Mouse (Mus musculus): ENCODE measurements around the gene Gm20696.

Gm20696 gene

DNA sequence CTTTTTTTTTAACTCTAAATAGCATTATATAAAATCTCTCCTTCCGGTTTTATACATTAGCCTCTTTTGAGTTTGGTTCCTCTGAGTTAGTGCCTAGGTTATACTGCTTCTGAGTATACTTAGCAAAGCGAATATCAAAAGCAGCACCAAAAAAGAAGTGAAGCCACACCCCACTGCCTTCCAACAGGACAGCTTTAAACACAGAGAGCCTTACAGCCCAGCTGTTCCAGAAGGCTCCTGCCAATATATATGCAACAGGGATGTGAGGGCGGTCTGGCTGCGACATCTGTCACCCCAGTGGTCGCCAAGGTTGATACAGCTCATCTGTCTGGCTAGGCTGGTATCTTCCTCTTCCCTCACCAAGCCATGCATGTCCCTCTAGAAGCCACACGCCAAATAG lies 91.0 kb downstream of the Gm20696 start:
- DNase-seq (ENCODE audit: extremely low read depth, insufficient read length, low spot score), result no peak

DNA sequence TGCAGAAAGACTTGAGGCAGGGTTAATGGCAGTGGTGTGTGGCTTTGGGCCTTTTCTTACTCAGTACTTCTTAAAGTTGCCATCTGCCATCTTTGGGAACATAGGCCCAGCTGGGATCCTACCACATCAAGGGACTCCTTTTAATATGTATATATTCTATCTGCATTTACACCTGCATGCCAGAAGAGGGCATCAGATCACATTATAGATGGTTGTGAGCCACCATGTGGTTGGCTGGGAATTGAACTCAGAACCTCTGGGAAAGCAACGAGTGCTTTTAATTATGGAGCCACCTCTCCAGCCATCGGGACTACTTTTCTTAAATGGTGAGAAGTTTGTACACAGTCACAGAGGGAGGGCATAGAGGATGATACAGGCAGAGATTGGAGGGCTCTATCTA lies 93.3 kb downstream of the Gm20696 start:
- no peak for DNase-seq (ENCODE audit: extremely low read depth, insufficient read length, low spot score)

DNA sequence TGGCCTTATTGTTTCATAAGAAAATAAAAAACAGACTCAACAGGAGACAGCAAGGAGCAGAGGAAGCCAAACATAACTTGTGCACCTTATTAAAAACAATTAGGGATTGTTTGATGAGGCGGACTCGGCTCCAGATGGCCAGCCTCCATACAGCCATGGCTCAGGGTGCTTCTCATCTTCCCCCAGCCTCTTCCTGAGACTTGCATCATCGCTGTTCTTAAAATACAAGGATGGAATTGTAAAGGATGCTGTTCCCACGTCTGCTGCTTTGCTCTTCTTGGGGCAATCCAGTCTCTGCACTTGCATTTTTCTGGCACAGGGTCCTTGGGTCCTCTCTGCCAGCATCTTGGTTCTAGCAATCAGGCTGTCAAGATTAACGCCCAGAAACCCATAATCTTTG lies 94.5 kb downstream of the Gm20696 start:
- no peak for DNase-seq (ENCODE audit: extremely low read depth, insufficient read length, low spot score)

DNA sequence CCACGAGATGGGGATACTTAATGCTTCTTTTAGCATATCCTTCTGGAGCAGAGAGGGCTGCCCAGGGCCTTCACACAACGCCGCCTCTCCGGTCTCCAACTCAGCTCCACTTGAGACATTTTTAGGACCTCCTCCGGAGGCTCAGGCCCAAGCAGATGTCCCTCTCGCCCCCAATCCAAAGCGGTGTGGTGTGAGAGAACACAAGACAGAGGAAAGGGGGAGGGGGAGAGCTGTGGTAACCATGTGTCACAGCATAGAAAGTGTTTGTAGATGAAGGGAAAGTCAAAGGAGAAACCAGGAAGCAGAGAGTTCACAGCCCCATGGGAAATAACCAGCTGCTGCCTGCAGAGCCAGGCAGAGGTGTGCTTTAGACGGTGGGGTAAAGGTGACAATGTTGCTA lies 99.7 kb downstream of the Gm20696 start:
- DNase-seq (ENCODE audit: extremely low read depth, insufficient read length, low spot score), result no peak

DNA sequence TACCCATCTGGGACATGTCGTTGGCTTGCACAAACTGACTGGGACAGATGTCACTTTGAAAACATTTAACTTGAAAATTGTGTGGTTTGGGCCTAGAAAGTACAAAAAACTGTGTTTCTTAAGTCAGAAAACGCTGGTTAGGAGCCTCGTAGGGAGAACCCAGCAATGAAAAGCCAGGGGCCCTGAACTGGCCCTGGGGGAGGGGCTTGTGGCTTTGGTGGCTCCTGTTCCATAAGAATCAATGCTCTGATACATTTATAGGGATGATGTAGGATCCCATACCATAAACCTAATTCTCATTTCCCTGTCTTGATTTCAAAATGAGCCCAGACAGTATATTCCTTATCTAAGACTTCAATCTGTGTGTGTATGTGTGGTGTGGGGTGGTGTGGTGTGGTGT lies 101.8 kb downstream of the Gm20696 start:
- DNase-seq (ENCODE audit: extremely low read depth, insufficient read length, low spot score), result no peak

DNA sequence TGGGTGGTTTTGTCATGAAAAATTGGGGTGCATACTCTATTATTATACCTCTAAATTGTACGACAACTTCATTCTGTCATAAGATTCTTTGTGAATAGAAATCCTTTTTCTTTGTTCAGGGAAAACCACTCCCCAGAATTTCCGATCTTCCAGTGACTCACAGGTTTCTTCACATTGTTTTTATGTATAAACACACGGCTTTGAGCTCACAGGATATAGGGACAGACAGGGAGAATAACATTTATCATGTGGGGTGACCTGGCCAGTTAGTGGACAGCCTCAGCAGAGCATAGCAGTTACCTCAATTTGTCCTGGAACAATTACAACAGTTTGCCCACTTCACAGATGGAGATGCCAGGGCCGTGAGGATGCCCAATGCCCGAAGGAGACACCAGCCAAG lies 109.6 kb downstream of the Gm20696 start:
- DNase-seq (ENCODE audit: extremely low read depth, insufficient read length, low spot score), result no peak

DNA sequence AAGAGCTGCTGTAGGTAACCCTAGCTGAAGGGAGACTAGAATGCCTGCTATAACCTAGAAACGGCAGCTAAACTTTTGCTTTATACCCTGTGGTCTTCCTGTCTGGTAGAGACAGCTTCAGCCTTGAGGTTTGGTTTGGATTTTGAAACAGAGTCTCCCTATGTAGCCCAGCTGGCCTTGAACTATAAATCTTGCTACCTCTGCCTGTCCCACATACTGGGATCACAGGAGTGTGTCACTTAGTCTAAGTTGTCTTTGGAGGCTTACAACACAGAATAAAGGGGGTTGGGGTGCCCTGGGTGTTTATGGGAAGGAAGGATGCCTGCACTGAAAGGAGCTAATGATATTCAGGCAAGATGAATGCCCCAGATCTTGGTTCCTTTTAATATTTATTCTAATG lies 113.8 kb downstream of the Gm20696 start:
- no peak for DNase-seq (ENCODE audit: extremely low read depth, insufficient read length, low spot score)

DNA sequence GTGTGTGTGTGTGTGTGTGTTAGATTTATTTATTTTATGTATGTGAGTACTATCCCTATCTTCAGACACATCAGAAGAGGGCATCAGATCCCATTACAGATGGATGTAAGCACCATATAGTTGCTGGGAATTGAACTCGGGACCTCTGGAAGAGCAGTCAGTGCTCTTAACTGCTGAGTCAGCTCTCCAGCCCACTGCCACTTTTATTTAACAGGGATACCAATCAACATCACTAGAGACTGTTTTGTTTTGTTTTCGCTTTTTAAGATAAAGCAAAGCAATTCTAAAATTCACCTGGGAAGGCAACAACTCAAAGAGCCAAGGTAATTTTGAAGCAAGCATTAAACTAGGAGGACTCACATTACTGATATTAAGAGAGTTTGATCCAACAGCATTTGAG lies 120.2 kb downstream of the Gm20696 start:
- DNase-seq (ENCODE audit: extremely low read depth, insufficient read length, low spot score), result no peak

DNA sequence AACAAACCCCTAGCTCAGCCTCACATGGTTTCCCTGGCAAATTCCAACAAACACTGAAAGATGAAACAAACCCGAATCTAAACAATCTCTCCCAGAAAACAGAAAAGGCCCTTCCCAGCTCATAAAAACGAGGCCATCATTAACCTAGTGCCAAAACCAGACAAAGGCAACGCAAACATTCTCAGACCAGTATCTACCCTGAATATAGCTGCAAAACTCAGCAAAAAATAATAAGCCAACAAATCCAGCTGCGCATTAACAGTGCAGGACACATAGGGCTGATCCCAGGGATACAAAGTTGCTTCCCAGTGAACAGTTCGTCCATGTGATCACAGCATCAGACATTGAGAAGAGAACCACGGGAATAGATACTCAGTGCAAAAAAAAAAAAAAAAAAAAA lies 121.2 kb downstream of the Gm20696 start:
- DNase-seq (ENCODE audit: extremely low read depth, insufficient read length, low spot score), result no peak

DNA sequence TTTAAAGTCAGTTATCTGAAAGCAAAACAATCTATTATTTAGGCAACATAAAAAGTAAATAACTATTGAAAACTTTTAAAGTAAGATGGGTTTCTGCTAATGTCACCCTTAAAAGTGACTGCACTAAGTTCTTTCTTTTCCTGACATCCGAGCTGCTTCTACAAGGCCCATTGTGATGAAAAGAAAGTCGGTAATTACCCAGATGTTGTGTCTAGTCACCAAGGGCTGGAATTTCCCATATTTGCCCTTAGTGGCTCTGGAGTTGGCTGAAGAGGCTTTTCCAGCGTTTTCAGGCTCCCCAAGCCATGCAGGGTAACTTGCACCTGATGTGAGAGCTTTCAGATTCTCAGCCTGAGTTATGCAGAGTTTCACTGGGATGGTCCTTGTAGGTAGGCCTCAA lies 125.5 kb downstream of the Gm20696 start:
- no peak for DNase-seq (ENCODE audit: extremely low read depth, insufficient read length, low spot score)

DNA sequence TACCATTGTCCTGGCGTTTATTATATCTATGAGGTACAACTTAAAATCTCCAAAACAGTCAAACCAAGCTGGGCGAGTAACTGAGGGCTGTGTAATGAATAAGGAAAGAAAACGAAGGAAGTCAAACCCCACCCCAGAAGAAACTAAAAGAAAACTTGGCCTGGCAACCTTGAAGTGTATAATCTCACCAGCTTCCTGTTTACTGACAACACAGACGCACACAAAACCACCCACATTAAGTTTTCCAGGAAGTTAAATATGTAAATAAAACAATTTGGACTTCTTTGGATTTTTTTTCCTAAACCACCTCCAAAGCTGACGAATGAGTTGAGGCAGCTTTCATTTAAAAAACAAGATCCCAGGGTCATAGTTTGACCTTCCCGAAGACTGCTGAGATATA lies 125.9 kb downstream of the Gm20696 start:
- DNase-seq (ENCODE audit: extremely low read depth, insufficient read length, low spot score), result no peak

DNA sequence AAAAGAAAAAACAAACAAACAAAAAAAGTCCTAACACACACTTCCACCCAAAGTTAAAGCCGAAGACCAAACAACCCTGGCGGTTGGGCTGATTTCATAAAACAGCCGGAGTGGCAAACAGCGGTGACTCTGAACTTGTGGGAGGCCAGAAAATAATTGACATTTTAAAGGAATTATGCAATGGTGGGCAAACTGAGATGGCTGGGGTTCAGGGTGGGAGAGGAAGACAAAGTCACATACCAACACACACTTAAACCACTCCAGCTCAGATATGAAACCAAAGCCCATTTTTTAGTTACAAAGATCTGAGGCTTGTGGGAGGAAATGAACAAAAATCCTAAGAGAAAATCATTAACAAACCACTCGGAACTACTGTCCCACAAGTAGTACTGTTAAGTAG lies 126.5 kb downstream of the Gm20696 start:
- no peak for DNase-seq (ENCODE audit: extremely low read depth, insufficient read length, low spot score)

DNA sequence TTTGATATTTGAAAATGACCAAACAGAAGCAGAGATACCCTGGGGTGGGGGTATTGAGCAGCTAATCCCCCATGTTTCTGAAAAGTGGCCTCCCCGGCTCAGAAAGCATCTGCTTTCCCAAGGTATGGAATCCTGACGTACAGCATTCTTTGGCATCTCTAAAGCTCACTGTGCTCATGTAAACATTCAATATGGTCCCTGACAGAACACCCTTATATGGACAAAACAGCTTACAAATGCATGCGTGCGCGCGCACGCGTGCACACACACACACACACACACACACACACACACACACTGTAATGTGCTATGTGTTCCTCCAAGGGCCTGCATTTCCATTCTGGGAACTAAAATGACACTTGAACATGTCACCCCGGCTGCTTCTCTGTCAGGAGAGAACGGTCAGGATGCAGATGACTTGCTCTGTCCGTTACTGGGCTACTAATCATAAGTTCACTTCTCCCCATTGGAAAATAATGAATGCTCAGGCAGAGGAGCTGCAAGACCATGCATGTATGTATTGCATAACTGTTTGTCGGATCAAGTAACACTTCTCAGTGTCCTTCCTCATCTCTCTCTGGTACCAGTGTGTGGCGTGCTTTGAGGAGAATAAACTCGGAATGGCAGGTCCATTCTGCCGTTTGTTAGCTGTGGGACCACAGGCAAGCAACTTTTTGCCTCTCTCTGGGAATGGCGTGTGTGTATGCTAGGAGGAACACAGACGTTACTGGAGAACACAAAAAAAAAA lies 128.2 kb downstream of the Gm20696 start:
- DNase-seq (ENCODE audit: extremely low read depth, insufficient read length, low spot score), result no peak

DNA sequence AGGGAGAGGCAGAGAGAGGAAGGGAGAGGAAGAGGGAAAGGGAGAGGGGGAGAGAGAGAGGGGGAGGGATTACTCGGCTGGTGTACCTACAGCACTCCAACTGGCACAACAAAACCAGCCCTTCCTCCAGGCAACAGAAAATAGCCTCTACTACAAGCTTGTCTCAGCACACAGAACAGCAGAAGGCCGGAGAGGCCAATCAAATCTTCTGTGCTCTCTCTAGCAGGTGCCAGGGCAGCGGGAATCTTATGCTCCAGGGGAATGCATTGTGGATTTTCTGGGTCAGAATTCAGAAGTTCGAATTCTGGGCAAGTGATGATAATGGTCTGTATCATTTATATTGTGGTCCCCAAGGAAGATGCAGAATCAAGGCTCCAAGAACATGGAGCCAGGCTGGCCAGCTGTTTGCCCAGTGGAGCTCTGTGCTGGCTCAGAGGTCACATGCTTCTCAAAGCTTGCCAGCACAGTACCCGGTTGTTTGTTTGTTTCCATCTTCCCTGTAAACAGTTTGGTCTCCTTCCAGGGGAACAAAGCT lies 132.3 kb downstream of the Gm20696 start:
- DNase-seq (ENCODE audit: extremely low read depth, insufficient read length, low spot score), result no peak

DNA sequence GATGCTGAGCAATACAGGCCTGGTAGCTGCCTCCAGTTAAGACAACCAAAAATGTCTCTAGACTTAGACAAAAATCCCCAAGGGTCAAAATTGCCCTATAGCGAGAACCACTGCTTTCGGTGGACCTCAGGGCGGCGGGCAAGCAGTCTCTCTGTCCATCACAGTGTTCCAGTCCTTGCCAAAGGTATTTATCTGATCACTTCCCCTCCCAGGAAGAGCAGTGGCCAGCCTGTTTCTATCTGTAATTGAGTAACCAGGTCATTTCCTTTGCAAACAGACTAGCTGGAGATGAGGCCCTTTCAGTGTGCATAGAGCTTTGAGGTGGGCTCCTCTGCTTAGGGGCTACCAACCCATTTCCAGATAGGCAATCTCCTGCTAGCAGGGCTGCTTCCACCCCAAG lies 134.1 kb downstream of the Gm20696 start:
- no peak for DNase-seq (ENCODE audit: extremely low read depth, insufficient read length, low spot score)

DNA sequence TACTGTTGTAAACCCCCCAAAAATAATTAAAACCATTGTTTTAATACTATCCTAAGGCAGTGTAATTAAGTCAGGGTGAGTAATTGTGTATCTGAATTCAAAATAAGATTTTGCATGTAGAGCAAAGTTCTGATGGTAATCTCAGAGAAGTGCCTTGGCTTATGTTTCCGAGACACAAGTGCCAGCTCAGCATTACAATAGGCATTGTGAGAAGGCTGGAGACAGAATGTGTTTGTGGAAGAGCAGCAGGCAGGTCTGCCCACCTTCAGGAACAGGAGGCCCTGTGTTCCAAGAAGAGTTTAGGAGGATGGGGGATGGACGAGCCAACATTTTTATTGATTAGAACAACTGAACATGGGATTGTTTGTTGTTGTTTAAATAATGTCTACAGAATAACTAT lies 137.6 kb downstream of the Gm20696 start:
- DNase-seq (ENCODE audit: extremely low read depth, insufficient read length, low spot score), result no peak

DNA sequence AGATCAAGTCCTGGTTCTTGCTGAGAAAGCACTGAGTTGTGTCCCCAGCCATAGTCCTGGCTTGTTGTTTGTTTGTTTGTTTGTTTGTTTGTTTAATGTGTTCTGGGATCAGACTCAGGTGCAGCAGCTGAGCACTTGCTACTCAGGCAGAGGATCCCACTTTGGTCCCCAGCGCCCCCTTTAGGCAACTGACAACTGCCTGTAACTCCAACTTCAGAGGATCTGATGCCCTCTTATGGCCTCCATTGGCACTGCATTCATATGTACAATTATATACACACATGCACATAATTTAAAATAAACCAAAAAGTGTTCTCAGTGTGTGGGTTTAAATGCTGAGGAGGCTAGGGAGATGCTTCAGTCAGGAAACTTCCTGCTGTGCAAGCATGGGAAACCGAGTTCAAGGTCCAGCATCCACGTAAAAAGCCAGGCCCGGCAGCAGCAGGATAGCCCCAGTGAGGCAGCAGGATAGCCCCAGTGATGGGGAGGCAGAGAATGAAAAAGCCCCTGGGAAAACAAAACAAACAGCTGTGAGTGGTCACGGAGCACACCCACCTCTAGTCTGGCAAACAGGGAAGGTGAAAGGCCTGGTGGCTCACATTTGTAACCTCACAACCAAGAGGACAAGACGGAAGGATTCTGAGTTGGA lies 139.0 kb downstream of the Gm20696 start:
- no peak for DNase-seq (ENCODE audit: extremely low read depth, insufficient read length, low spot score)

DNA sequence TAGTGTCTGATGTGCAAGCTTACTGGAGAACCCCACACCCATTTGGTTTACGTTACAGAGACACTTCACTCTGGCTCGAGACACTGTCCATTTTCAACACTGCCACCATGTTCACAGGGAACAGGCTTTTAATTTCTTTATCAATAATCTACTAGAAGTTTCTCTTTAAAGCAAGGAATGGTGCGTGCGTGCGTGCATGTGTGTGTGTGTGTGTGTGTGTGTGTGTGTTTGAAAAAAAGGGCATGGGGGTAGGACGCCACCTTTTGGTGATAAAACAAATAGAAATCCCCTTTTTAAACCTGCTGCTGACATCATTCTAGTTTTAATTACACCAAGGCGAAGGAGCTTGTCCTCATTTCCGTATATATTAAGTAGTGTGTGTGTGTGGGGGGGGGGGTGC lies 141.2 kb downstream of the Gm20696 start:
- DNase-seq (ENCODE audit: extremely low read depth, insufficient read length, low spot score), result peak; percentile 43

DNA sequence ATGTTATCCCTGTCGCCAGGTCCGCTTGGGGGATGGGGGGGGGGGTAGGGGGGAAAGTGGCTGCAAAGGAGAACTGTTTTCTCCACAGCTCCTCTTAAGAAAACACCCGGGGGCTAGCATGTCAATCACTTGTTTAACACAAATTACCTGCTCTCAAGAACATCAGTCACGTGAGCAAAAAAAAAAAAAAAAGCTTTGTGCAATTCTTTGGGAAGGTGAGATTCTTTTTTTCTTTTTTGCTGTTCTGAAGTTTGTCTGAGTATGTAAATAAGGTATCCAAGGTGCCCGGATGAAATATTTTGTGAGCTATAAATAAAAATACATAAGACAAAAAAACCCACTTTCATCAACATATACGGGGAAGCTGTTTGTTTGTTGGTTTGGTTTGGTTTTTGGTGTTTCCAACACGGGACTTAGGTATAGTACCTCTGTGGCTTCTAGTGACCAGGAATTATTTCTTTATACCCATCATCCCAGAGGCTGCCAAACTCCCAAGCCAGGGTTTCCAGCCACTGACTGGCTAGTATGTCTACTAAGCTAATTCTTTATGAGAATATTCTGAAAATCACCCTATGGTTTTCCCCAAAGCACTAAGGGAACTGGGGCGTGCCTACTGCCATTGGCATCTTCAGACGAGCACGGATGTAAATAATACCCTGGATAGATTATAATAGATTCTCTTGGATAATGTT lies 142.8 kb downstream of the Gm20696 start:
- DNase-seq (ENCODE audit: extremely low read depth, insufficient read length, low spot score), result no peak

DNA sequence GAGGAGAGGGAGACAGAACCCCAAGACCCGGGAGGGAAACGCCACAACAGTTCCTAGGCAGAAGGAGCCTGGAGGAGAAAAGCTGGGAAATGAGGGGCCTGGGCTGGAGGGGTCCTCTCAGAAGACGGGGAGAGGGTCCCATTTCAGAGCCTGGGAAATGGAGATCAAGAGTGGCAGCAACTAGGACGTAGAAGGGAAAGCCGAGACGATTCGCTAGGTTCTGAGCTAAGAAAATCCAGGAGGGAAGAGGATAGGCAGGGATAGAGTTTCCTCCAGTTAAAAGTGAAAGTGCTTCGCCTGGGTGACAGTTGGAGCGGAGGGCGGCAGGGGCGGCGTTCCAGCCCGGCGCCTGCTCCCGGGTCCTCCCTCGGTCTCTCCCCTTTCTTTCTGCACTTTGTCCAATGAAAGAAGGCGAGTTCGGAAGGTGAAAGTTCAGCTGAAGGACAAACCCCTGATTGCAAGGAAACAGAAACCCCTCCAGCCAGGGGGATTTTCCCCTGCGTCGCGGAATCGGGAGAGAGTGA lies 143.4 kb downstream of the Gm20696 start:
- DNase-seq (ENCODE audit: extremely low read depth, insufficient read length, low spot score), result peak; percentile 86

DNA sequence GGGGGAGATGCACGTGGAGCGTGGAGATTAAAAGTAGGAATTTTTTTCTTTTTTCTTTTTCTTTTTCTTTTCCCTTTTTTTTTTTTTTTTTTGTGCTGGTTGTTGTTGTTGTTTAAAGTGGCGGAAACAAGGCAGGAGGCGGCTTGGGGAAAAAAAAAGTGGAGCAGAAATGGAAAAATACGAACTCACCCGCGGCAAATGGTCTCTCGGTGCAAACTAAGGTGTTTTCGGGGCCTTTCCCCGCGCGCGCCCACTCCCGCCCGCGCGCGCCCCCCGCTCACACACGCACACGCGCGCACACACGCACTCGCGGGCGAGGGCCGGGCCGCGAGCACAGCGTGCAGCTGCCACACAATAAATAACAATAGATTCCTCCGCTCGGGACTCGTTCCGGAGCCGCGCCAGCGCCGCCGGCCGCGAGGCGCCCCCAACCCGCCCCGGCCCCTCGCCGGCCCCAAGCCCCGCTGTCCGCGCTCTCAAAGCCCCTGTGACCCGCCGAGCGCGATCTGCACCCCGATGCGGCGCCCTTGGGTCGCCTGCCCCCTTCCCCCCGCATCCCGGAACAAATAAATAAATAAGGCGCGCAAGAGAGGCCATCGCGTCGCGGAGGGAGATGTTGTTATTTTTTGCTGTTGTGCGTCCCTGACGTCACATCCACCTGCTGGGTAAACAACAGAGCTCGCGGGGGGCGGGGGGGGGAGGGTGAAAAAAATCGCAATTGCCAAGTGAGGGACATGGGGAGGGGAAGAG lies 144.1 kb downstream of the Gm20696 start, which contains the start of gene Foxp1:
Gene Foxp1 (minus strand): TSS at position 363 of the 750 bp plus-strand sequence.
- peak; percentile 85 for DNase-seq (ENCODE audit: extremely low read depth, insufficient read length, low spot score)
